Mouse (Mus musculus): Measurements from ENCODE around the gene Zfp207. TPM values are rescaled to one million over a fixed set of nuclear protein-coding genes. Genes with fewer than 3 reads are reported as not detected.
"Not testable (repeated sequence)": the region's sequence is repeated elsewhere in the genome, so short reads cannot be mapped to it uniquely, and the experiment has no call there.

Zfp207 gene
- total RNA-seq, 2 experiments from 2014 or later = 192 to 194 TPM

GRCm38 (mm10) chr11:80407878-80408277 lies 24.8 kb downstream of the Zfp207 start:
- not testable (repeated sequence) for DNase-seq (ENCODE audit: low spot score in 2 of 2)

DNA sequence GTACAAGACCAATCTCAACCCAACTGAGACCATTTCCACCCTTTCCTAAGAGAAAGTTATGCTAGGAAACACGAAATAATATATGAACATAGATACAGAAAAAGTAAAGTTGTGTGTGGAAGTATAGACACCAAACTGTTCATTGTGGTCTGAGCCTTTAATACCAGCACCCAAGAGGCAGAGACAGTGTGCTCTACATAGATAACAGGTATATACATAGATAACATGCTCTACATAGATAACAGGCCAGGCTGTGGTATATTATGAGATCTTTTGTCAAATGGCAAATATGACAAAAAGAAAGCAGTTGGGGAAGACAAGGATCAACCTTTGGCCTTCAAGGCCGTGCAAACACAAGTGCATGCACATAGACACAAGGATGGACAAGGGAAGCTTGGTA lies 27.3 kb downstream of the Zfp207 start:
- DNase-seq (ENCODE audit: low spot score in 2 of 2) = no peak

DNA sequence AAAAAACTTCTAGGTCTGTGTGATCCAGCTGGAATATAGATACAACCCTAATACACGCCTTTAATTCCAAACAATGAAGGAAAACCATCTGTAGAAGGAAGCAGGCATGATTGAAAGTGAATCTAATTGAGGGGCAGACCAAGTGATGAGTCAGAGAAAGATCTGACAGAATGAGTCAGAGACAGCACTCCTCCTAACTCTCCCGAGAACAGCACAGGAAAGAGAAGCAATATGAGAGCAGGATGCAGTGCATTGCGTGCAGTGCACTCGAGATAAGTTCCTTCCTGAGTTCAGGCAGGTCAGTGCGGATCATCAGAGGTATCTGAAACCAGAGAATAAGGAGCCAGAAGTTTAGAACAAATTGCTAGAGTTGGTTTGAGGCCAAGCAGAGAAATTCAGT lies 34.0 kb downstream of the Zfp207 start:
- no peak for DNase-seq (ENCODE audit: low spot score in 2 of 2)

- no peak for DNase-seq (ENCODE audit: low spot score in 2 of 2)
Measured at GRCm38 (mm10) chr11:80419743-80420142, 36.7 kb downstream of the Zfp207 start.

- DNase-seq (ENCODE audit: low spot score in 2 of 2) = no peak
Measured at GRCm38 (mm10) chr11:80420202-80420984, 37.3 kb downstream of the Zfp207 start.

- DNase-seq (ENCODE audit: low spot score in 2 of 2) = no peak
Measured at GRCm38 (mm10) chr11:80421421-80422047, 38.5 kb downstream of the Zfp207 start.

DNA sequence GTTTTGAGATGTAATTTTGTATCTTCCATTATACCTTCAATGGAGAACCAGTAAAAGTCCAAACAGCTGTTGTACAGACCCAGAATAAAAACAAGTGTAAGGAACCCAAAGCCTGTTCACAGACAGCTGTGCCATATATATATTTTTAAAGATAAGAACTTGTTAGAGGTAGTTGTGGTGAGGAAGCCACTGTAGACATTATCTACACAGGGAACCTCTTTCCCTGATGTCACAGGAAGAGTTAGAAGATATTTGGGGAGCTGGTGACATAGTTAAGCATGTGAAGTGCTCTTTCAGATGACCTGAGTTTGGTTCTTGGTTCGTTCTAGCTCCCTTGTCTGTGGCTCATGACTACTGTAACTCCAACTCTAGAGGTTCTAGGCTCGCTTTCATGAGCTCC lies 41.6 kb downstream of the Zfp207 start:
- no peak for DNase-seq (ENCODE audit: low spot score in 2 of 2)

DNA sequence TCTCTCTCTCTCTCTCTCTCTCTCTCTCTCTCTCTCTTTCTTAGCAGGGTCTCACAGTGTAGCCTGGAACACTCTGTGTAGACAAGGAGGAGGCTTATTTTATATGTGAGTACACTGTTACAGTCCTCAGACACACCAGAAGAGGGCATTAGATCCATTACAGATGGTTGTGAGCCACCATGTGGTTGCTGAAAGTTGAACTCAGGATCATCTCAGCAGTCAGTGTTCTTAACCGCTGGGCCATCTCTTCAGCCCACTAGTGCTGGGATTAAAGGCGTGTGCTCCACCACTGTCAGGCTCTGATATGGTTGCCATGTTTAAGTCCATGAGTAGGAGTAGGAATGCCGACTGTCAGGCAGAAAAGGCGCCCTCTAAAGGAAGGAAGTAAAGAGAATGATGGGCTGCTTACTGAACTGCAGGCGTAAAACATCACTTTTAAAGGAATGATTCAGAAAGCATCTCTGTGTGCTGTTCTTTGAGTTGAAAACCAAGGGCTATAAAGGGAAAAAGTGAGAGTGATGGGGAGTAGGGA lies 42.2 kb downstream of the Zfp207 start:
- no peak for DNase-seq (ENCODE audit: low spot score in 2 of 2)

- DNase-seq (ENCODE audit: low spot score in 2 of 2) = not testable (repeated sequence)
Measured at GRCm38 (mm10) chr11:80426029-80426813, 43.1 kb downstream of the Zfp207 start.

DNA sequence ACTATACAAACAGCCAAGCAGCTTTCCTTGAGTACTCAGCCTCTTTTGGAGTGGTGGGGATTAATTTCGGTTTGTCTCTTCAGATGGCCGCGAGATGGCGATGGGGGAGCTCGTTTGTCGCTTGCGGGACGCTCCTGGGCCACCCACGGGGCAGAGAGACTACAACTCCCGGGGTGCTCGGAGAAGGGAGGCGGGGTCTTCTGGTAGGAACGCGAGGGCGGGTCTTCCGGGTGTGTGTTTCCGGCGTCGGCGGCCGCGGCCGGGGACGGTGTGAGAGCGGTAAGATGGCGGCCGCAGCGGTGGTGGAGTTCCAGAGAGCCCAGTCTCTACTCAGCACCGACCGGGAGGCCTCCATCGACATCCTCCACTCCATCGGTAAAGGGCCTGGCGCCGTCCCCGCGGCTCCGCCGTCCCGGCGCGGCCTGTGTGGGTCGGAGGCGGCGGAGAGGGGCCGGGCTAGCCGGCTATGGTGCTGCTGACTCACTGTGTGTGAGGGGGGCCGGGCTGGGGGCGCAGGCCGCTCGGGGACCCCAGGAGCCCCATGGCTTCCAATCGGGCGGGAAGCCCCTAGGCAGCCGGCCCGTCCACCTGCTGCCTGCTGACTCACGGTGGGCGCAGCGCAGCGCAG lies 45.4 kb downstream of the Zfp207 start, which contains the start of gene Psmd11:
Gene Psmd11 (plus strand): TSS at position 235 of the 628 bp plus-strand sequence.
- peak; percentile 80 to 92 for DNase-seq (ENCODE audit: low spot score in 2 of 2)

GRCm38 (mm10) chr11:80429009-80429475 lies 46.0 kb downstream of the Zfp207 start:
- DNase-seq (ENCODE audit: low spot score in 2 of 2) = peak; percentile 18 to 20

DNA sequence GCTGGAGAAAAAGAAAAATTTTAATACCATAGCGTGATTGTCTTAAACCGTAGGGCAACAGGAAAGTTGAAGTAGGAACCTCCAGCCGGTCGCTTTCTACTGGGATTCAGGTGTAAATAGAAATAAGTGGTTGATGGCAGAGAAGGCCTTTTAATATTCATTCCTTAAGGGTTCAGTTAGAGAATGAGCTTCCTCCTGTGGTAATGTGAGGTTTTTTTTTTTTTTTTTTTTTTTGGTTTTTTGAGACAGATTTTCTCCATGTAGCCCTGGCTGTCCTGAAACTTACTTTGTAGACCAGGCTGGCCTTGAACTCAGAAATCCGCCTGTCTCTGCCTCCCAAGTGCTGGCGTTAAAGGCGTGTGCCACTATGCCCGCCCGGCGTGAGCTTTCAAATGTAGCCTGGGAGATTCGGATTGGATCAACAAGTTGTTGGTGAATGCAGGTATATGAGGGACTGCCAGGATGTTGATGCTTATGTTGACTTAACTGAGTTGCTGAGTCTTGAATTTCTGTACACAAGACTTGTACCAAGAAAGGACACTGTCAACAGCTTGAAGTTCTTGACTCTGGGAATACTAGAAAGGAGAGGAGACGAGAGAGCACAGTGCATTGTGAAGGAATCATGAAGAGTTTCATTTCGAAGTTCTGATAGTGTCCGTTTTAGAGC lies 46.6 kb downstream of the Zfp207 start:
- no peak for DNase-seq (ENCODE audit: low spot score in 2 of 2)

DNA sequence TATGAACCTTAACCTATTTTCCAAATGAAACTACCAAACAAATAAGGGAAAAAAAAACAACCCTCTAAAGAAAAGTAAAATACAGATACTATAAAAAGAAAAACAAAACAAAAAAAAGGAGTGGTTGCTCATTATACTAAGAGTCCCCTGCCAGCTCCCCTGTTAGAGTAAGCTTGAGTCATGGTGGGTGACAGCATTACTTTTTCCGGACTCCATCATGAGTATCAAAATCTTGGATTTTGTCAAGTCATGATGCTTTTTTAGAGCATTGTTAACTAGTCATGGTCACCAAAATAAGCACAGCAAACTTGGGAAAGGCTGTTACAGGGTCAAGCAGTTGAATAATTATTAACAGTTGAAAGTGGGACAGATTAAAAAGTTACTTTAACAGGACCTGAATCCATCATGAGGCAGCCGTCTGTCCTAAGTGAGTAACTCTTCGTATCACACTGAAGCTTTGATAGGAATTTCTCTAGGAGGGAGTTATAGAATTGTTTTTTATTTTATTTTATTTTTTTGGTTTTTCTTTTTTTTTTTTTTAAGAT lies 47.4 kb downstream of the Zfp207 start:
- no peak for DNase-seq (ENCODE audit: low spot score in 2 of 2)

DNA sequence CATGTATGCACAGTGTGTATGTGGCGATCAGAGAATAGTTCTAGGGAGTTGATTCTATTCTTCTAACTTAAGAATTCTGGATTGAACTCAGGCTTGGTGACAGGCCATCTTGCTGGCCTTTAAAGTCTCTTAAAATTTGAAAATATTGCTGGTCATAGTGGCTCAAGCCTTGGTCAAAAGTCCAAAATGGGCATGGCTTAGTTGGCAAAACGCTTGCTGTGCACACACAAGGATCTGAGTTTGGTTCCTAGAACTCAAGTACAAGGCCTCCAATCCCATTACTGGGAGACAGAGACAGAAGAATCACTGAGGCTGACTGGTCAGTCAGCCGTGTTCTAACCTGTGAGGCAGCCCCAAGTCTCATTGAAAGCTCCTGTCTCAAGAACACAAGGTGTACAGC lies 63.8 kb downstream of the Zfp207 start:
- no peak for DNase-seq (ENCODE audit: low spot score in 2 of 2)

- no peak for DNase-seq (ENCODE audit: low spot score in 2 of 2)
Measured at GRCm38 (mm10) chr11:80449859-80450258, 66.8 kb downstream of the Zfp207 start.

DNA sequence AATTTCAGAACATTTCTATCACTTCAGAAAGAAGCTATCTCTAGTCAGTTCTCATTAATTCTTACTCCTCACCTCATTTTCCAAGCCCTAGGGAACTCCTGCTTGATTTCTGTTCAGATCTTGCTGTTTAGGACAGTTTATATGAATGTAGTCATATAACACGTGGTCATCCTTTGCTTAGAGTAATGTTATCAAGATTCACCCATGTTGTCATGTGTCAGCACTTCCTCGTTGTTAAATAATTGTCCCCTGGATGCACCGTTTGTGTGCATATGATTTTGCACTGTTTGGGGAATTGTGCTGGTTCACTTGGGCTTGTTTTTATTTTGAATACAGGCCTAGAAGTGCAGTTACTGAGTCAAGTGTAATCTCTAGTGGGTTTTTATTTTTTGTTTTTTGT lies 69.2 kb downstream of the Zfp207 start:
- no peak for DNase-seq (ENCODE audit: low spot score in 2 of 2)

- DNase-seq (ENCODE audit: low spot score in 2 of 2) = no peak
Measured at GRCm38 (mm10) chr11:80453198-80453597, 70.1 kb downstream of the Zfp207 start.
